15 mouse cellular contexts compared by ENCODE assay signal in genomic region chr8:121561636-121562345, GRCm38 (mm10). TPM values are rescaled to one million over a fixed set of nuclear protein-coding genes. Genes with fewer than 3 reads are reported as not detected.
DNase-seq lines count a peak whose midpoint lies in the region; ATAC-seq and TF ChIP-seq lines count a peak whose summit lies in the region.
"Had no signal": no experiment of that assay in that cellular context is flagged by ENCODE, and none has a peak within 500 bp of the region (broad histone marks: within the 10 kb centered on the region; RNA-seq: fewer than 3 reads in every experiment).

No protein-coding gene starts in this region.

- no peaks in the 10 kb centered on the region for H3K4me1 ChIP-seq in kidney, embryonic 14.5 days (ENCODE audit: control insufficient read depth, insufficient read depth, low read length)
- H3K4me1 ChIP-seq in lung, embryonic 14.5 days (ENCODE audit: insufficient read depth): no peaks in the 10 kb centered on the region
- H3K4me1 ChIP-seq: embryonic facial prominence, embryonic 15.5 days; midbrain, embryonic 12.5 days had no signal

- no peak for ATAC-seq in kidney, embryonic 14.5 days (ENCODE audit: low FRiP score, low TSS enrichment)
- no peak for ATAC-seq in lung, embryonic 14.5 days (ENCODE audit: insufficient read depth)
- ATAC-seq: intestine, embryonic 15.5 days had no signal

- no peak overlapping the region for H3K4me2 ChIP-seq in kidney, embryonic 14.5 days (replicated peaks; ENCODE audit: low read depth, low read length)
- H3K4me2 ChIP-seq in lung, embryonic 14.5 days: no peak overlapping the region
- H3K4me2 ChIP-seq: embryonic facial prominence, embryonic 15.5 days; intestine, embryonic 15.5 days; midbrain, embryonic 12.5 days had no signal

- peak; percentile 51 for DNase-seq in adrenal gland, postnatal 10 days
- DNase-seq in adrenal gland, postnatal 14 days: no peak
- peak; percentile 40 for DNase-seq in kidney, postnatal 14 days
- DNase-seq in gastrocnemius, adult 8-10 months (ENCODE audit: low spot score in 2 of 2): peak; percentile 65 to 71
- peak; percentile 35 for DNase-seq in lung, embryonic 14.5 days
- DNase-seq in left cerebral cortex, adult 18-20 months (ENCODE audit: low spot score in 2 of 2): no peak
- DNase-seq in frontal cortex, postnatal 10 days (ENCODE audit: low spot score in 2 of 2): no peak

- H3K4me3 ChIP-seq in kidney, embryonic 14.5 days (ENCODE audit: low read length): no peak overlapping the region
- H3K4me3 ChIP-seq in lung, embryonic 14.5 days (ENCODE audit: low read depth, low read length): no peak overlapping the region
- H3K4me3 ChIP-seq: embryonic facial prominence, embryonic 15.5 days; intestine, embryonic 15.5 days; left cerebral cortex, adult 2 months; midbrain, embryonic 12.5 days had no signal

- no peak for TF ChIP-seq CTCF in lung, embryonic 14.5 days (IDR thresholded peaks at IDR 0.05; ENCODE audit: low read depth)

- no peak overlapping the region for H3K9ac ChIP-seq in kidney, embryonic 14.5 days (ENCODE audit: low read depth, low read length)
- no peak overlapping the region for H3K9ac ChIP-seq in lung, embryonic 14.5 days
- H3K9ac ChIP-seq: embryonic facial prominence, embryonic 15.5 days; intestine, embryonic 15.5 days; liver, embryonic 14.5 days; midbrain, embryonic 12.5 days had no signal

- H3K27ac ChIP-seq in kidney, embryonic 14.5 days (ENCODE audit: low read depth, low read length): no peak overlapping the region
- H3K27ac ChIP-seq in lung, embryonic 14.5 days (ENCODE audit: low read depth): no peak overlapping the region
- H3K27ac ChIP-seq: embryonic facial prominence, embryonic 15.5 days; intestine, embryonic 15.5 days; left cerebral cortex, adult 2 months; liver, embryonic 14.5 days; midbrain, embryonic 12.5 days had no signal

- peaks cover 13% of the 10 kb centered on the region; the same call in 1 of the 2 replicates for H3K36me3 ChIP-seq in kidney, embryonic 14.5 days (ENCODE audit: control insufficient read depth, insufficient read depth, low read length)
- H3K36me3 ChIP-seq in lung, embryonic 14.5 days (ENCODE audit: insufficient read depth): peaks cover 25% of the 10 kb centered on the region; the same call in 1 of the 2 replicates

- H3K9me3 ChIP-seq in kidney, embryonic 14.5 days (ENCODE audit: control insufficient read depth, low read length): no peaks in the 10 kb centered on the region
- no peaks in the 10 kb centered on the region for H3K9me3 ChIP-seq in lung, embryonic 14.5 days (ENCODE audit: low read depth, low read length)
- H3K9me3 ChIP-seq: embryonic facial prominence, embryonic 15.5 days; intestine, embryonic 15.5 days; midbrain, embryonic 12.5 days had no signal

- no peaks in the 10 kb centered on the region for H3K27me3 ChIP-seq in kidney, embryonic 14.5 days (ENCODE audit: control insufficient read depth, insufficient read depth, low read length)
- no peaks in the 10 kb centered on the region for H3K27me3 ChIP-seq in lung, embryonic 14.5 days (ENCODE audit: insufficient read depth, low read length)
- H3K27me3 ChIP-seq: embryonic facial prominence, embryonic 15.5 days; intestine, embryonic 15.5 days; midbrain, embryonic 12.5 days had no signal

- 83% methylated on average over 16 of the region's 16 CpGs for whole genome bisulfite sequencing in kidney, embryonic 14.5 days
- WGBS in lung, embryonic 14.5 days: 70% methylated on average over 16 of the region's 16 CpGs

RNA-seq across cellular contexts. Expression of gene Fbxo31, which starts 16.8 kb away (rescaled TPM):
- total RNA-seq in adrenal gland, postnatal 10 days (2021): 10 to 100 TPM; 33.6 to 43.8 TPM
- total RNA-seq in adrenal gland, postnatal 14 days (2021): 37.2 and 66.1 TPM in 2 replicates
- 15.5 and 17.0 TPM in 2 replicates for polyA plus RNA-seq in kidney, embryonic 14.5 days (2014; fragmentation: Nextera tagmentation; extraction: Ambion mirVana)
- 100 to 1,000 TPM; 141 to 254 (median 161) TPM for total RNA-seq in gastrocnemius, adult 8-10 months (2022)
- 17.5 and 18.4 TPM in 2 replicates for polyA plus RNA-seq in lung, embryonic 14.5 days (2014; fragmentation: Nextera tagmentation; extraction: Ambion mirVana)
- total RNA-seq in left cerebral cortex, adult 18-20 months (2021): 100 to 1,000 TPM; 104 to 105 TPM

RNA-seq across cellular contexts. Expression of gene 1700018B08Rik, which starts 17.7 kb away (rescaled TPM):
- not detected for total RNA-seq in adrenal gland, postnatal 10 days (2021)
- total RNA-seq in adrenal gland, postnatal 14 days (2021): not detected in 2 replicates
- polyA plus RNA-seq in kidney, embryonic 14.5 days (2014; fragmentation: Nextera tagmentation; extraction: Ambion mirVana): not detected in 2 replicates
- not detected for total RNA-seq in gastrocnemius, adult 8-10 months (2022)
- polyA plus RNA-seq in lung, embryonic 14.5 days (2014; fragmentation: Nextera tagmentation; extraction: Ambion mirVana): not detected in 2 replicates
- not detected for total RNA-seq in left cerebral cortex, adult 18-20 months (2021)
- total RNA-seq: gastrocnemius, postnatal 4 days; left cerebral cortex, adult 2 months; MEL had no signal
- polyA plus RNA-seq: embryonic facial prominence, embryonic 15.5 days; intestine, embryonic 15.5 days; liver, embryonic 14.5 days; midbrain, embryonic 12.5 days had no signal

RNA-seq across cellular contexts. Expression of gene Map1lc3b, which starts 28.4 kb away (rescaled TPM):
- total RNA-seq in adrenal gland, postnatal 10 days (2021): 100 to 1,000 TPM; 132 to 152 TPM
- total RNA-seq in adrenal gland, postnatal 14 days (2021): 137 and 170 TPM in 2 replicates
- 204 and 205 TPM in 2 replicates for polyA plus RNA-seq in kidney, embryonic 14.5 days (2014; fragmentation: Nextera tagmentation; extraction: Ambion mirVana)
- 100 to 1,000 TPM; 163 to 207 (median 201) TPM for total RNA-seq in gastrocnemius, adult 8-10 months (2022)
- 198 and 202 TPM in 2 replicates for polyA plus RNA-seq in lung, embryonic 14.5 days (2014; fragmentation: Nextera tagmentation; extraction: Ambion mirVana)
- total RNA-seq in left cerebral cortex, adult 18-20 months (2021): 100 to 1,000 TPM; 187 to 190 TPM

Comparison
In these comparisons a context has a peak if more than half of its experiments do, and no peak if none do; other contexts are left out.
1. DNase-seq: peak in adrenal gland, postnatal 10 days (single experiment), kidney, postnatal 14 days (single experiment), gastrocnemius, adult 8-10 months (2 of 2) and lung, embryonic 14.5 days (single experiment); none in adrenal gland, postnatal 14 days (single experiment), left cerebral cortex, adult 18-20 months (0 of 2) and frontal cortex, postnatal 10 days (0 of 2).